Mouse (Mus musculus) ovary, postnatal 36 days (tissue): Measurements from ENCODE around the gene Zfp296.
A peak's percentile ranks its signal among the peaks of the same experiment; 100 is the strongest.

ENCODE experiments used
- DNase-seq: peaks from one replicate; pipeline ENCODE4 v3.0.0; 2022; ENCODE audit warnings: low spot score, mixed read lengths

The Zfp296 gene

GRCm38 (mm10) chr7:19607291-19607690, 30.2 kb downstream of the Zfp296 start:
- no peak for DNase-seq

- no peak for DNase-seq
These were observed 32.7 kb downstream of the Zfp296 start for GRCm38 (mm10) chr7:19609641-19610332.

GRCm38 (mm10) chr7:19610969-19611368, 33.9 kb downstream of the Zfp296 start:
- DNase-seq: no peak

GRCm38 (mm10) chr7:19615036-19615577, 38.0 kb downstream of the Zfp296 start:
- no peak for DNase-seq

DNA sequence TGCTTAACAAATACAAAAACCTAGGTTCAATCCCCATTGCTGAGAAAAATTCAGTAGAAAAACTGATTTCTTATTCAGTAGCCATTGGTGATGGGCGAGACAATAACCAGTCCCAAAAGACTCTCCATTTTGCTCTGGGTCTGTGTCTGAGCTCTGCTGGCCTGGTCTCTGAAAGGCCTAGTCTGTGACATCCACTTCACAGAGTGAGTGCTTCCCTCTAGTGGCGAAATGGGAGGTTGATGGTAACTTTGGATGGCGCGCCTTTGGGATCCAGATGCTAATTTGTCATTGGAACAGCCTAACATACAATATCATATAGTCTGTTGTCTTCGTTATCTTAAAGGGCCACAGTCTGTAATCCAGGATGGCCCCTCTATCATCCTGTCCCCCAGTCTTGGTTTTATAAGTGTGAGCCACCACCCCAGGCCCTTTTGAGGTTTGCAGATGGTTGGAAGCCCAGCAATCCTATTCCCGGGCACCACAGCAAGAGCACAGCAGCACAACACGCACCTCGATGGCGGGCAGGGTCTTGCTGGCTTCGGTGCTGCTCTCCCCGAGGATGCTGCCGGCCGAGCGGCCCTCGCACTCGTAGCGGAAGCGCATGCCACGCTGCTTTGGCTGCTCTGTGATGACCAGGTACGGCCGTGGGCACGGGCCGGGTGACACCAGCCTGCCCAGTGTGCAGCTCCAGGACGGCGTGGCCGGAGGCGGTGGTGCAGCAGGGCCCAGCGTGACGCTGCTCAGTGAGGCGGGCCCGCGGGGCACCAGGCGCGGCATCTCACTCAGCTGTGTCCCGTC, 42.1 kb downstream of the Zfp296 start:
- DNase-seq: peak; percentile 57

DNA sequence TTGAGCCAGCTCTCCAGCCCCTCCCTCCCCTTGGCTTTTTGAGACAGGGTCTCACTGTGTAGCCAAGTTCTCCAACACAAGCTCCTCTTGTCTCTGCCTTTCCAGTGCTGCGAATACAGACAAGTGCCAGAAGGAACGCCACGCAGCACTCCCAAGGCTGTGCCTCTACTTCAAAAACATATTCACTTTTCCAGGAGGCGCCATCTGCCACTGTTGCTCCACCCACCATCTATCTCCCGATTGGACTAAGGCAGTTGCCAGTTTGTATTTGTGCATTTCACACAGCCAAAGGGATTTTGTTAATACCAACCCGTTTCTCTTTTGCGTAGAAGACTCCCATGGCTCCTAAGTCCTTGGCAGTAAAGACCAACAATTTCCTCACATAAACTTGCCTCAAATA, 43.7 kb downstream of the Zfp296 start:
- no peak for DNase-seq

DNA sequence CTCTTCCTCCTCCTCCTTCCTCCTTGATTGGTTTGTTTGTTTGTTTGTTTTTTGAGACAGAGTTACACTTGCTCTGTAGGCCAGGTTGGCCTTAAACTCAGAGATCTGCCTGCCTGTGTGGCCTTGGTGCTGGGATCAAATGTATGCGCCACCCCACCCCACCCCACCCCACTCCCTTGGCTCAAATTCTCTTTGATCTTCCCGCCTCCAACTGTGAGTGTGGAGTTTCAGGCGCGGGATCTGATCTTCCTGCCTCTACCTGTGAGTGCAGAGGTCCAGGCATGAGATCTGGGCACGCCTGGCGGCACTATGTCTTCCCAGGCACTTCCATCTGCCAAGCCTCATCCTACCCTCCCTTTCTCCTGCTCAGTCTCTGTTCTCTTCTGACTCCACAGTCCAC, 45.2 kb downstream of the Zfp296 start:
- no peak for DNase-seq

DNA sequence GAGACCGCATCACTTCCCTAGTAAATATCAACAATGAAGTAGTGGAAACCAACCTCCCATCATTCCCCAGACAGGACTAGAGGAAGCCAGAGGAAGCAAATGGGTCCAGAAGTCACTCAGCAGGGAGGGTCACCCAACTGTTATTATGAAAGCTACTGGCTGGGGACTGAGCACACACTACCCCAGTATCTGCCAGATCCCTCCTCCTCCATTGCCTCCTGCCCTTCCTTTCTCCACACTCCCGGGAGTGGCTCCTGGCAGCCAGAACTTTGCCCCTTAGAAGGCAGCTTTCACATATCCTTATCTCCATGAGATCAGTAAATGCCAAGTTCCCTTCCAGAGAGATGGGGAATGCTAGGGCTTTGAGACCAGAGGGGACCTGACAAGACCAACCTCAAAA, 46.3 kb downstream of the Zfp296 start:
- no peak for DNase-seq

GRCm38 (mm10) chr7:19627721-19628120, 50.6 kb downstream of the Zfp296 start:
- DNase-seq: no peak

DNA sequence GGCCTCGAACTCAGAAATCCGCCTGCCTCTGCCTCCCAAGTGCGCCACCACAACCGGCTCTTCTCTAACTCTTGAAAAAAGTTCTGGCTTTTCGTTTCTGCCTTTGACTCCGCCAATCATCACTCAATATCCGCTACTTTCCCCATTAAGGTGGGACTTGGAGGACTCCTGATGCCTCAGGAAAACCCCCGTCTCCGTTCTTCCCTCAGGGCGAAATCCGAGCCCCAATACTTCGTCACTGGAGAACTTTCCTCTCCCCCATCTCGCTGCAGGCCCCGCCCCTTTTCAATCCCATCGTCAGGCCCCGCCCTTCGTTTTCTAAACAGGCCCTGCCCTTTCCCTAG, 51.1 kb downstream of the Zfp296 start:
- no peak for DNase-seq

- peak; percentile 93 for DNase-seq
These were observed 51.7 kb downstream of the Zfp296 start for GRCm38 (mm10) chr7:19628536-19629360.

GRCm38 (mm10) chr7:19629361-19629734, 52.3 kb downstream of the Zfp296 start, which contains the start of gene Relb:
TSS of gene Relb (minus strand) at chr7:19629438.
- DNase-seq: peak; percentile 90
